Mouse (Mus musculus) ES-Bruce4 (cell line): ENCODE results near the gene Cyb561d1. TPM values are rescaled to one million over a fixed set of nuclear protein-coding genes. Genes with fewer than 3 reads are reported as not detected.
A peak's percentile ranks its signal among the peaks of the same experiment; 100 is the strongest.

ENCODE experiments used
- H3K27ac ChIP-seq: 2 replicates; pipeline ENCODE4 v1.5.1; 2012; ENCODE audit warnings: low read length, inconsistent platforms; ENCODE audit not compliant: insufficient read depth
- H3K27me3 ChIP-seq: 2 replicates; pipeline ENCODE4 v1.6.1; 2012; ENCODE audit warnings: mild to moderate bottlenecking, low read length, inconsistent platforms; ENCODE audit not compliant: control insufficient read depth, poor library complexity, insufficient read depth, severe bottlenecking
- H3K36me3 ChIP-seq: 2 replicates; pipeline ENCODE4 v1.6.1; 2012; ENCODE audit warnings: inconsistent platforms, mild to moderate bottlenecking, low read length, moderate library complexity; ENCODE audit not compliant: control insufficient read depth, poor library complexity, insufficient read depth, severe bottlenecking
- H3K4me1 ChIP-seq: one replicate; pipeline ENCODE4 v1.8.1; 2011; ENCODE audit warnings: low read length; ENCODE audit not compliant: control insufficient read depth, insufficient read depth
- H3K4me3 ChIP-seq: 2 replicates; pipeline ENCODE4 v1.5.1; 2011; ENCODE audit warnings: low read depth, mild to moderate bottlenecking, low read length
- H3K9ac ChIP-seq: 2 replicates; pipeline ENCODE4 v1.6.1; 2012; ENCODE audit warnings: low read depth, mild to moderate bottlenecking, inconsistent platforms; ENCODE audit not compliant: poor library complexity, severe bottlenecking
- H3K9me3 ChIP-seq: replicated peaks from 2 replicates; pipeline ENCODE4 v1.6.1; 2012; ENCODE audit warnings: mild to moderate bottlenecking, low read length, inconsistent platforms; ENCODE audit not compliant: control insufficient read depth, poor library complexity, insufficient read depth, severe bottlenecking
- CTCF ChIP-seq: IDR thresholded peaks from one replicate; pipeline ENCODE4 v1.8.1; 2011; ENCODE audit warnings: low read depth, low read length
- EP300 ChIP-seq: IDR thresholded peaks from 2 replicates; pipeline ENCODE4 v1.6.1; 2011; ENCODE audit warnings: low read depth, low read length; ENCODE audit not compliant: insufficient read depth
- POLR2A ChIP-seq: IDR thresholded peaks from one replicate; pipeline ENCODE4 v1.8.1; 2011; ENCODE audit warnings: low read length; ENCODE audit not compliant: insufficient read depth
- polyA plus RNA-seq: library from polyadenylated mRNA; stranded (reverse); fragments of >200 nt; gene quantifications from 2 replicates; pipeline ENCODE4 v1.2.4, GENCODE M21; 2011; ENCODE audit warnings: low read depth; ENCODE audit not compliant: missing spikeins, insufficient read depth, insufficient read length

Cyb561d1 gene
- polyA plus RNA-seq, 1 experiment, result 3.7 TPM

GRCm38 (mm10) chr3:108226558-108227350 lies 25.7 kb upstream of the Cyb561d1 start, which contains the start of gene Sypl2:
TSS of gene Sypl2 (minus strand) at chr3:108226648.
- Histone ChIP-seq H3K36me3 (no peaks in the 10 kb centered on the region), H3K9me3 (no peaks in the 10 kb centered on the region), H3K4me3 (peak within 1 kb of the TSS; percentile 74), H3K27me3 (peaks cover 9% of the 10 kb centered on the region), H3K9ac (peak within 1 kb of the TSS; percentile 57), H3K27ac (no peak within 1 kb of the TSS), H3K4me1 (no peaks in the 10 kb centered on the region)
- TF ChIP-seq CTCF (no peak), EP300 (no peak), POLR2A (no peak)

- Histone ChIP-seq H3K9me3 (no peaks in the 10 kb centered on the region), H3K27me3 (peaks cover 9% of the 10 kb centered on the region), H3K36me3 (no peaks in the 10 kb centered on the region), H3K9ac (peak overlapping the region; percentile 57), H3K27ac (no peak overlapping the region), H3K4me3 (peak overlapping the region; percentile 74), H3K4me1 (no peaks in the 10 kb centered on the region)
- TF ChIP-seq CTCF (no peak), POLR2A (no peak), EP300 (no peak)
These were observed 24.9 kb upstream of the Cyb561d1 start for GRCm38 (mm10) chr3:108225711-108226557.

GRCm38 (mm10) chr3:108220661-108221060 lies 19.6 kb upstream of the Cyb561d1 start:
- TF ChIP-seq POLR2A (no peak), EP300 (no peak), CTCF (no peak)
- H3K9me3 ChIP-seq, result no peaks in the 10 kb centered on the region
- no peak overlapping the region for H3K4me3 ChIP-seq
- no peak overlapping the region for H3K27ac ChIP-seq
- H3K4me1 ChIP-seq, result no peaks in the 10 kb centered on the region
- peaks cover 5% of the 10 kb centered on the region; the same call in 1 of the 2 replicates for H3K27me3 ChIP-seq
- no peak overlapping the region for H3K9ac ChIP-seq
- no peaks in the 10 kb centered on the region for H3K36me3 ChIP-seq

GRCm38 (mm10) chr3:108214734-108215133 lies 13.7 kb upstream of the Cyb561d1 start:
- Histone ChIP-seq H3K4me3 (no peak overlapping the region), H3K4me1 (peaks cover 4% of the 10 kb centered on the region), H3K27me3 (no peaks in the 10 kb centered on the region), H3K27ac (no peak overlapping the region), H3K9me3 (no peaks in the 10 kb centered on the region), H3K9ac (no peak overlapping the region), H3K36me3 (no peaks in the 10 kb centered on the region)
- TF ChIP-seq POLR2A, result no peak
- TF ChIP-seq CTCF, result no peak
- TF ChIP-seq EP300, result no peak

DNA sequence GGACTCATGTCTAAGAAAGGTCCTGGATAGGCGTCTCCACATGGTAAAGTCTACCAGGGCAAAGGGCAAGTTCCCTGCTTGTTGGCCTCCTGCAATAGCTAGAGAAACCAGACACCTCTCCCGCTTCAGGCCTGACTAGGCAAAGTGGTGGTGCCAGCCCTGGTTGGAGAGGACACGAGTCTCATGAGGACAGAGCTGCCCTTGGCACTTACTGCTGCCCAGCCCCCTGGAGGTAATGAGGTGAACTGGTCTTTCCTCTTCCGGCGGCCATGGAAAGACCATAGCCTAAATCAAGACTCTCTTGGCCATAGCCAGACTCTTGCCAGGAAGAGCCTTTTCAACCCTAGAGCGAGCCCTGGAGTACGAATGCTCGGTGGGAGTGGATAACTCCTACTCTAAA lies 11.4 kb upstream of the Cyb561d1 start:
- no peaks in the 10 kb centered on the region for H3K27me3 ChIP-seq
- TF ChIP-seq CTCF (no peak), EP300 (no peak), POLR2A (no peak)

More for the DNA sequence above, 11.4 kb upstream of the Cyb561d1 start:
- Histone ChIP-seq H3K9ac (no peak overlapping the region), H3K27ac (no peak overlapping the region), H3K9me3 (no peaks in the 10 kb centered on the region), H3K4me1 (peaks cover 4% of the 10 kb centered on the region), H3K36me3 (no peaks in the 10 kb centered on the region), H3K4me3 (no peak overlapping the region)
